Mouse (Mus musculus) WW6 (cell line): ENCODE data around the gene Zbtb45.
A peak's percentile ranks its signal among the peaks of the same experiment; 100 is the strongest.

ENCODE experiments used
- DNase-seq: peaks from one replicate; pipeline ENCODE4 v3.0.0-alpha.2; 2013; ENCODE audit warnings: low read depth, low spot score

Zbtb45 gene

DNA sequence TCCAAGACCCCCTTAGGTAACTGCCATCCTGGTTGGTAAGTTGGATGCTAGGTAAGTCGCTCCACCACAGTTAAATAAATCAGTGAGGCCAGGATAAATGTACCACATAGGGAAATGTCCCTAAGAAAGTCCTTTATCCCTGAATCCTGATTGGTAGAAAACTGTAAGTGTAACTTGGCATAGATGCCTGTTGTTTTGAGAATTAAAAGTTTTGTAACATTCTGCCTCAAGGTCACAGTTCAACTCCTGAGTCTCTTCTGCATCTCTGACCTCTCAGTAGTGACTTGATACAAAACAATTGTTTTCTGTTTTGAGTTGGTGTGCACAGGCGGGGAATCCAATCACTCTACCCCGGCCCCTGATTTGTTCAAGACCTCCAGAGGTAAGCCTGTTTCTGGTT is 11.0 kb downstream of the Zbtb45 start, which contains the start of gene Trim28:
TSS of gene Trim28 (plus strand) at position 264 of the 400 bp plus-strand sequence.
- no peak for DNase-seq

DNA sequence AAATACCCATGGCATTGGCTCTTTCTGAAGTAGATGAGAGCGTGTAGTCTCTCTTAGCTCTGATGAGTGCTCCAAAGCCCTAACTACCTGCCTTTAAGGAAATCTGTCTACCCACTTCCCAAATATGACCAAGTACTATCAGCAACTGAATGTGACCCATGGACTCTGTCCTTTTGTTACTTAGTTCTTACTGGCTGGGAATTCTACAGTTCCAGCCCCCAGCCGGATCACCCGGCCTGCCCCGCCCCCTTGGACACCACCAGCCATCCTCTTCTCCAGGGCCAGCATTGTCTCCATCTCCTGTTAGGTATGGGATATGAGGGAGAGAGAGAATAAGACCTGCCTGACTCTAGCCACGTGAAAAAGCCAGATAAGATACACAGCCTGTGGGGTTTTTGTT is 11.8 kb downstream of the Zbtb45 start, which contains the start of gene Slc27a5:
TSS of gene Slc27a5 (minus strand) at position 140 of the 400 bp plus-strand sequence.
- DNase-seq, result no peak

DNA sequence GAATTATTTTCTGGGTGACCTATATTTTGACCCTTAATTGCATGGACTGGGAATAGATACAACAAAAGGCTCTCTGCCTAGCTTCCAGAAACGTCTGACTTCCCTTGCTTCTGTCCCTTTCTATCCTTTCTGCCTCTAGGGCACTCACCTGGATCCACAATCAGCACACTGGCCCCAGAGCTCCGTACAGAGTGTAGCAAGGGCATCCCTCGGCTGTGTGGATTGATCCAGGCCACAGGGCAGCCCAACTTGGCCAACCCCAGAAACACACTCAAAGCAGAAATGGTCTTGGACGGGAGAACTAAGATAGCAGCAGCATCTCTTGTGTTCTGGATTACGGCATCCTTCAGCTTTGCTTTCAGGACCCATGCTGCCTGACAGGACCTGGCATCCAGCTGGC is 12.6 kb downstream of the Zbtb45 start:
- no peak for DNase-seq

DNA sequence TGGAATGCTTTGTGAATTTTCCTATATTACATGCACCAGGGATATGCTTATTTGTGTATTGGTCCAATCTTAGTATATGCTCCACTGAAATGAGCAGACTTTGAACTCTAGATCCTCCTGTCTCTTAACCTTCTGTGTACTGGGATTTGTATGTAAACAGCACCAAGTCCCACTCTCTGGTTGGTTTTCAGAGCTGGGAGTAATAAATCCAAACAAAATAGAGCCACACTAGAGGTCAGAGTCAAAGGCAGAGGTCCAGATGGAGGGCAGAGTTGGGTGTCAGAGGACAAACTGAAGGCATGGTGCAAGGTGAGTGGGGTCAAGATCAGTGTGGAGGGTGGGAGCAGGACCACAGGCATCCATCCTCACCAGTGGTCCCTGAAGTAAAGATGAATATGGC is 14.0 kb downstream of the Zbtb45 start:
- DNase-seq, result no peak

DNA sequence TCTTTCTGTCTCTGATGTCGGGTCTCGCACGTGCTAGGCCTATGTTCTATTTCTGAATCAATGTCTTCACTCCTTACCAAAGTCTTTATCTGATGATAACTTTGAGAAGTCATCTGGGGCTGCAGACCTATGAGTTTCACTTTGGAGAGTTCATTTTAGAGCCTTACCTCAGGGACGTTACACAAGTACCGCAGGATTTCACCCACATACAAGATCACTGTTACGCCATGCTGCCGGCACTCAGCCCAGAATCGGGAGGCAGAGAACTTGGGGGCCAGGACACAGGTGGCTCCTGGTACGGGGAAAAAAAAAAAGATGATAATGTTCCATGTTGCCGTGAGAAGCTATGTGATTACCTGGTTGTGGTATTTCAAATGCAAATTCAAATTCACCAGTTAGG is 16.7 kb downstream of the Zbtb45 start:
- DNase-seq, result no peak

DNA sequence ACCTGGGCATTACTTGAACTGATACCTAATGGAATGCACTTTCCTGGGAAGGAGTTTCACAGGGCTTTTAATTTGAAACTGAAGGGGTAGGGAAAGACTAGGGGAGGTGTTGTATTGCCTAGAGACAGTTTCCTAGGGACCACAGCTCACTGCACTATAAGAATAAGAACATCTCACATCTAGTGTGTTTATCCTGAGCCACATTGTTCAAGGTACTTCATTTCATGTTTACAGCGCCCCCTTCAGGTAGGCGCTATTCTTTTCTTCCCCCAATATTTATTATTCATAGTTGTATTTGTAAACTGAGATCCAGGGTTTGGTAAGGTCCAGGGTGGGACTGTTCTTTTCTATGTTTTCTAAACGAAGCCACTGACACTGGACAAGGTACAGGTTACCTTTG is 17.6 kb downstream of the Zbtb45 start:
- DNase-seq, result no peak

DNA sequence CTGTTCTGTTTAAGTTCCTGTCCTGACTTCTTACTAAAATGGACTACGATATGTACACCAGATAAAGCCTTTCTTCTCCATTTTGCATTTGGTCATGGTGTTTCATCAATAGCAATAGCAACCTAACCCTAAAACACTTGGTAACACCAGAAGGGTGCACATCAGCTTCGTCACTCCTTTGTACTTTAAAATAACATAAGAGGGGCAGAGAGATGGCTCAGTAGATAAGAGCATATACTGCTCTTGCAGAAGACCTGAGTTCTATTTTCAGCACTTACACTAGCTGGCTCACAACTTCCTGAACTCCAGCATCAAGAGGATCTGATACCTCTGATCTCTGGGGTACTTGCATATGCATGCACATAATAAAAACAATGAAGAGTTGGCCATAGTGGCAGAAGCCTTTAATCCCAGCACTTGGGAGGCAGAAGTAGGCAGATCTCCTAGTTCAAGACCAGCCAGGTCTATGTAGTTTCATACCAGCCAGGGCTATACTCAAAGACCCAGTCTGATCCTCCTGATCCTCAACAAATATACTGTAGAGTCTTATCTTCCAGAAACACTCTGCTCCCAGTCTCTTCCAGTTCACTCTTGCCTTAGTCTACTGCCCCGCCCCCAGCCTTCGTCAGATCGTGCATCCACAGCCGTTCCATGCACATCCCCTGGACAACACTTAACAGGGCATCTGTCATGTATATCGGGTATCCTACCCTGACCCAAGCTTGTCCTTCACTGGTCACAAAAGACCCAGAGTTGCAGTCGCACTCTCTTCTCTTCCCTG is 22.2 kb downstream of the Zbtb45 start:
- no peak for DNase-seq

DNA sequence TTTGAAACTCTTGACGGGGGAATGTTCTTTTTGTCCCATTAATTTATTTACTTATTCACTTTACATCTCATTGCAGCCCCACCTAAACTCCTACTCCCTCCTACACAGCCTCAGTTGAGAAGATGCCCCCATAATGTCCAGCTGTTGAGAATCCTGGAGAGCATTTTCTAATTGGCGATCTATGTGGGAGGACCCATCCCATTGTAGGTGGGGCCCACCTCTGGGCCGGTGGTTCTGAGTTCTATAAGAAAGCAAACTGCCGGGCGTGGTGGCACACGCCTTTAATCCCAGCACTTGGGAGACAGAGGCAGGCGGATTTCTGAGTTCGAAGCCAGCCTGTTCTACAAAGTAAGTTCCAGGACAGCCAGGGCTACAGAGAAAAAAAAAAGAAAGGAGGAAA is 22.9 kb downstream of the Zbtb45 start:
- DNase-seq, result no peak

DNA sequence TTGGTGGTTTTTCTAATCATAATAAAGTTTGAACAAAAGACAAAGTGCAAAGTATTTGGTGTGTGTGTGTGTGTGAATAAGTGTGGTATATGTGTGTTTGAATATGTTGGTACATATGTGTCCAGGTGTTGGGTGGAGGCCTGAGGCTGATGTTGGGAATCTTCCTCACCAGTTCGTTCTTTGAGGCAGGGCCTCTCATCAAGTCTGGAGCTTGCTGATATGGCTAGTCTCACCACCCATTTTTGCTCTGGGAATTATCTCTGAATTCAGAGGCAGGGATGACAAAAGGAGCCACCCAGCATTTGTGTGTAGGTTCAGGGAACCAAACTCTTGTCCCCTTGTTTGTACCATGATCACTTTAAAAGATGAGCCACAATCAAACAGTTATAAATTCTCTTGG is 24.1 kb downstream of the Zbtb45 start:
- no peak for DNase-seq

DNA sequence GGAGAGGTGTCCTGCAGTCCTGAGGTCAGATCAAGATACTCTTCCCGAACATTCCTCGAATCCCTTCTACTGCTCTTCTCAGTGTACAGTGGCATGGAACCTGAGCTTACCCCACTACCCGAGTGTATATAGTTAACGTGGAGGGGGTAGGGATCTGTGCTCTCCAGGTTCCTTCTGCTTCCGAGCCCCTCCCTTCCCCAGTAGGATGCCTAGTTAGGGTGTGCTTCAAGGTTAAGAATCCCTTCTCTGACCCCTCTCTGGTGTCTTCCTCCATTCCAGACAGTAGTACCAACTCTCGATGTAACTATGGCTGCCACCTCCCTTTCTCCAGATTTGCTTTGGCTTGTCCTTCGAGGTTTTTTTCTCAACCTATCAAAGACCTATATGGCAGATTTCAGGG is 29.5 kb downstream of the Zbtb45 start:
- no peak for DNase-seq

DNA sequence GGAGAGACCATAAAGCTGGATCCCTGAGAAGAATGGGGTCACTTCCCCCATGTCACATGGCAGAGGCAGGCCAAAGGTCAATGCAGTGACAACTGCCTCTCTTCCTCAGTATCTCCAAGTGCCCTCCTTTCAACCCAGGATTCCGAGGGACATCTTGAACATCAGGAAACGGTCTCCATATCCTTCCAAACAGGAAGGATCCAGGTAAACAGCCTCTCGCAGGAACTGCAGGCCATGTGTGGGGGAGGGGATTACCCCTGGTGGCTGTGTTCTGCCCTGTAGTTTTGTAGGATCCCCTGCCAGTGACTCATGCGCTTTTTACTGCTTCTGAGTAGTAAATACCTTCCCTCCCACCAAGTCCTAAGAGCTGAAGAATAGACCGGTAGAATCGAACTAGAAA is 30.1 kb downstream of the Zbtb45 start:
- no peak for DNase-seq

DNA sequence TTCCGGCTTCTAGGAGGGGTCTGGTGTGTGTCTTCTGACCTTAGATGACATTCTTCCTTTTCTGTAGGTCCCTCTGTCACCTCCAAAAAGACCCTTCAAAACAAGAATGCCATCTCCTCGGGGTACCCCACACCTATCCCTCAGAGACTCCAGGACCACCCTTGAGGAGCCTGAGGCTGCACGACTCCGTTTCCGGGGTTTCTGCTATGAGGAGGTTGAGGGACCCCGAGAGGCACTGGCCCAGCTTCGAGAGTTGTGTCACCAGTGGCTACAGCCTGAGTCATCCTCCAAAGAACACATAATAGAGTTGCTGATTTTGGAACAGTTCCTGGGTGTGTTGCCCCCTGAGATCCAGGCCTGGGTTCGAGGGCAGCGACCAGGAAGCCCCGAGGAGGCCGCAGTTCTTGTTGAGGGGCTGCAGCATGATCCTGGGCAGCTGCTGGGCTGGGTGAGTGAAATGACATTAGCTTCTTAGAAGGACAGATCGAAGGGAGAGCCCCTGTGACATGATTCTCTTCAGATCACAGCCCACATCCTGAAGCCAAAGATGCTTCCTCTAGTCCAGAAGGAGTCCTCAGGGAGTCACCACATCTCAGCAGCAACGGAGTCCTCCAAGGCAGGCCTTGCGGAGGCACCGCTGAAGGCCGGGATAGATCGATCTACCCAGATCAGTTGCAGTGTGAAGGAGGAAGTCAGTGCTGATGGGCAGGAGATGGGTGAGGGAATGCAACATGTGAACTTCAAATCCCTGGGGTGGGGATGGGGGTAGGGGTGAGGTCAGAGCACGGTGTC is 30.7 kb downstream of the Zbtb45 start:
- no peak for DNase-seq

DNA sequence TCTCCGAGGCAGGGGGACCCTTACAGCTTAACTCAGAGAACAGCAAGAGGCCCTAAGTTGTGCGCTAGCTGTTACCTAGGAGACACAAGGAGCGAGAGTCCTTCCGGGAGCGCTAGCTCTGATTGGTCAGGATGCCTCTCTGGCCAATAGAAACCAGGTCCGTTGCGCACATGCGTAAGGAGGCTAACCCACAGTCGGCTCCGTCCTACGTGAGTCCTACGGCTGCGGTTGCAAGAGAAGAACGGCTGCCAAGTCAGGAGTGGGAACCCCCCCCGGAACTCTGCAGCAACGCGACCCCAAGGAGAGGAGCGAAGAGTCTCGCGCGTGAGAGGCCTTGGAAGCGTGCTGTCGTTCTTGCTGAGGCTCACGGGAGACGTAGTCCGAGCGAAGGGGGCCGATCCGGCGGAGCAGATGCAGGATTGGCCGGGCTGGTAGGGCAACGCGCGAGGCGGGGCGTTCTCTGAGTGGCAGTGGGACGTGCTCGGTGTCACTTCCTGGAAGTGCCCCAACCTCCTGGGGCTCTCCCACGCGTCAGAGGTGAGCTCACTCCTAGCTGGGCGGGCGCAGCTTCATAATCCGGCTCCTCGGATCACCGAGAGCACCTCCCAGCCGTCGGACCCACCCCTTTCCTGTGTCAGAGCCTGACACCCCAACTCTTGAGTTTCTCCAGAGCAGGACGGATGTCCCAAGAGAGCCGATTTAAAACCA is 32.0 kb downstream of the Zbtb45 start, which contains the start of gene Zfp446:
TSS of gene Zfp446 (plus strand) at position 167 of the 708 bp plus-strand sequence.
- DNase-seq, result peak; percentile 95

DNA sequence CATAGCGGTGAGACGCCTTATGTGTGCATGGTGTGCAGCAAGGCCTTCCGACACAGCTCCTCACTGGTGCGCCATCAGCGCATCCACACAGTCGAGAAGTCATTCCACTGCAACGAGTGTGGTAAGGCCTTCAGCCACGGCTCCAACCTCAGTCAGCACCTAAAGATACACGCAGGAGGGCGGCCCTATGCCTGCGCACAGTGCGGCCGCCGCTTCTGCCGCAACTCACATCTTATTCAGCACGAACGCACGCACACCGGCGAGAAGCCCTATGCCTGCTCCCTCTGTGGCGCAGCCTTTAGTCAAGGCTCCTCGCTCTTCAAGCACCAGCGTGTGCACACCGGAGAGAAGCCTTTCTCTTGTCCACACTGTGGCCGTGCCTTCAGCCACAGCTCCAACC is 38.9 kb downstream of the Zbtb45 start:
- no peak for DNase-seq

DNA sequence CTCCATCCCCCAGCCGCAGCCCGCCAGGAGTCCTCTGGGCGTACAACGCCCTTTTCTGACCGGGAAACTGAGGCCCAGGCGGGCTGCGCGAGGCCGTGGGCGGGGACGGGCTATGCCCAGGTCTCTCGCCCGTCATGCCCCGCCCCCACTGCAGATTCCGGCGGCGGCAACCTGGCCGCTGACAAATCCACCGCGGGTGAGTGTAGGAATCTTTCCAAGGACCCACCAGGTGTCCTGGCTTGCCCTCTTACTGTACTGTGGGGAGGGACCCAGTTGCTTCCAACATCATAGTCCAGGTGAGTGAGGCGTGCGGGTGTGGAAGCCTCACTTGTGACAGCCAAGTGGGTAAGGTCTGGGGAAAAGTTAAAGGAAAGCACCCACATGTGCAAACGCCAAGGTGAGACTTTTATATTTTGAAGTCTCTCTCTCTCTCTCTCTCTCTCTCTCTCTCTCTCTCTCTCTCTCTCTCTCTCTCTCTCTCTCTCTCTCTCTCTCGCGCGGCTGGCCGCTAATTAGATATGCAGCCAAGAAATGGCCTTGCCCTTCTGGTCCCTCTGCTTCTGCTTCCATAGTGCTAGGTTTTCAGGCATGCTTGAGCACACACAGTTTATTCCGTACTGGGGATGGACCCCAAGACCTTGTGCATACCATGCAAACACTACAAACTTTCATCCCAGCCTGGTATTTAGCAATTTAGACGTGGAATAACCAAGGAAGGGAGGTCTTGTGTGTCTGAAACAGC is 43.6 kb downstream of the Zbtb45 start:
- no peak for DNase-seq

DNA sequence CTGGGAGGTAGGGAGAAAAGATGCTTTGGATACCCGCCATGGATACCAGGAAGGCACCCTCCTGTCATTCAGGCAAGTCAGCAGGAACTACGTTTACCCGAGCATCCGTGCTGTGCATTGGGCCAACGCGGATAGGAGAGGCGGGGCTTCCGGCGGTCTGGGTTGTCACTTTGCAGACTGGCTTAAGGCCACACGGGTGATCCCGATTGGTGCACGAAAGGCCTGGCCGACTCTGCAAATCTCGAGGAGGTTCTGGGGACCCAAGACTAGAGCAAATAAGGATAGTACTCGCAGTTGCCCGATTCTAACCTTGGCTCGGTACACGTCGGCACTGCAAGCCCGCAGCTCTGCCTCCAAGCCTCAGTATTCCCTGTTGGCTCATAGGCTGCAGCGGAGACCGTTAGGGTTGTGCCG is 44.1 kb downstream of the Zbtb45 start, which contains the start of gene Zfp324:
TSS of gene Zfp324 (plus strand) at position 161 of the 414 bp plus-strand sequence.
- DNase-seq, result peak; percentile 67

DNA sequence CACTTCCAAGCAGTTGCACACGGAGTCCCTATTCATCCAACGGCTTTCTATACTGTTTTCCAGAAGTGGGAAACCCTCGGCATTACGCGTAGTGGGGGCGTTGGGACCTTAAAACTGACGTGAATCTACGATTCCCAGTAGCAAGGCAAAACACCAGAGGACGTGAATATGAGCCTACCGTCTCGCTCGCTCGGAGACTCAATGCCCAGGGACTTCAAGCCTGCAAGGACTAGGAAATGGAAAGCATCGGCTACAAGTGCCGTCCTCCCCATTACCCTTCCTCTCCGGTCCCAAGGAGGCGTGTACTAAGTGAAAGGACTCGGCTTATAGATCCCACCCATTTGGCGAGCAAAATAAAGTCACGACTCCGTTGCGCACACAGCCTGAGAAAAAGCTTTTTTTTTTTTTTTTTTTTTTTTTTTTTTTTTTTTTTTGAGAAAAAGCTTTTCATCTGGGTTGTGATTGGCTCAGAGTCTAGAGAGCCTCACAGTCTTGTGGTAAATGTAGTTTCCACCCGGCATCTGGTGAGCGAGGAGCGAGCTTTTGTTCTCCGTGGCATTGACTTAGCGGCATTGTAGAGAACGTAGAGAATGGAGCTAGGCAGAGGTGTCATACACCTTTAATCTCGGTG is 48.2 kb downstream of the Zbtb45 start:
- DNase-seq, result no peak

DNA sequence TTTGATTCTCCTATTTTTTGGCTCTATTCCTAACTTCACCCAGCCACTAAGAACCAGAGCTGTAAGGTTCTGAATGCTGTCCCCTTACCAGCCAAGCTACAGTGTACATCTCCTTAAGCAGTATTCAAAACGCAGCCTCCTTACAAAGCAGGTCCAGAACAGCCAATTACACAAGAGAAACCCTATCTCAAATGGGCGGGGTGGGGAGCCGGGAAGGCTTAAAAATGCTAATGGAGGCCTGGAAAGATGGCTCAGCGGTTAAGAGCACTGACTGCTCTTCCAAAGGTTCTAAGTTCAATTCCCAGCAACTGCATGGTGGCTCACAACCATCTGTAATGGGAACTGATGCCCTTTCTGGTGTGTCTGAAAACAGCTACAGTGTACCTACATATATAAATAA is 50.1 kb downstream of the Zbtb45 start:
- no peak for DNase-seq

DNA sequence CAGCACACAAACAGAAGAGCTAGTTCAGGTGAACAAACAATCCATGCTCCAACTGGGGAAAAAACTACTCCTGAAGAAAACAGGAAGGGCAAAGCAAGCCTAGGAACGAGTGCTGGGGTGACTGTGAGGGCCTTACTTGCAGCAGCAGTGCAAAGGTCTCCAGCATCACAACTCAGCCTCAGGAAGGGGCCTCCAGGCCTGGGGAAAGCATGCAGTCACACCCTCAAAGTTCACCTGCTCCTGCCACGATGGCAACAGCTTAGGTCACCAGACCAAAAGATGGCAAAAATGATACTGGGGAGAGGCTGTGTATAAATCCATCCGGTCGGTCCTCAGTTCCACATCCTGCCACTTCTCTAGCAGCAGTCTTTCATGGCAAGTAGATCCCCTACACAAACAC is 50.9 kb downstream of the Zbtb45 start:
- no peak for DNase-seq

DNA sequence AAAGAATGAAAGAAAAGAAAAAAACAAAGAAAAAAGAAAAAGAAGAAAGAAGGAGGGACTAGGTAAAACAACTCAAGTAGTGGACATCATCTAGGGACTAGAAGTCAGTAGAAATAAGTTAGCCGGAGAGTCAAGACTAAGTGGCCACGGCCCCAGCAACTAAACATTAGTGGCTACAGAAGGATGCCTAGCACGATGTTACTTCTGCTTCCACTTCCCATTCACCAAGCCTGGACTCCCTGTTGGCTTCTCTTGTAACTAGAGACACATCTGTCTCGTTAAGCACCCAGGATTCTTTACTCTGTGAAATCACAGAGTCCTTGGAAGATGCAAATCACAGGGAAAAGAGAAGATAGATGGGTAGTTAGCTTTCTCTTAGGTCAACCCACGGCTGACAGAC is 52.3 kb downstream of the Zbtb45 start:
- no peak for DNase-seq

DNA sequence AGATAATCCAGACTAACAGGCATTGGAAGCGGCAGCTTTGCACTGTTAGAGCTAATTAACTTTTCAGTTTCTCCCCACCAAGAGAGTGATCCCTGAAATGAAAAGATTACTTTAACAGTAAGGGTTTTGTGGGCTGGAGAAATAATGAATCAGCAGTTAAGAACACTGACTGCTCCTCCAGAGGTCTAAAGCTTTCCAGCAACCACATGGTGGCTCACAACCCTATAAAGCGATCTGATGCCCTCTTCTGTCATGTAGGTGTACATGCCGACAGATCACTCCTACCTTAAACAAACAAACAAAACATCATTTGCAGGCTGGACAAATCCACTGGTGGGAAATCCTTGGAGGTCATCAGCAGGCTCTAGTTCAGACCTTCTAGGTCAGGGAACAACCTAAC is 54.9 kb downstream of the Zbtb45 start:
- no peak for DNase-seq
